In genomic region chr9:42844301-42844700, GRCm38 (mm10) we compare ENCODE assay signal across 25 mouse cellular contexts.
DNase-seq lines count a peak whose midpoint lies in the region; TF ChIP-seq lines count a peak whose summit lies in the region.
"Had no signal": no experiment of that assay in that cellular context is flagged by ENCODE, and none has a peak within 500 bp of the region (broad histone marks: within the 10 kb centered on the region; RNA-seq: fewer than 3 reads in every experiment).

No protein-coding gene starts in this region.

- intact Hi-C loops in left cerebral cortex, postnatal 4 days (cut with DNase I), result no loop called here
- intact Hi-C loops in left cerebral cortex, postnatal 25 days (cut with DNase I), result no loop called here

- no peak overlapping the region for H3K27ac ChIP-seq in thymus, adult 2 months (ENCODE audit: control insufficient read depth, insufficient read depth, low read length)
- H3K27ac ChIP-seq: embryonic facial prominence, embryonic 12.5 days; embryonic facial prominence, embryonic 15.5 days; gastrocnemius, adult 2 months; heart, embryonic 15.5 days; hindbrain, embryonic 10.5 days; hindbrain, embryonic 13.5 days had no signal

- no peaks in the 10 kb centered on the region for H3K36me3 ChIP-seq in thymus, adult 2 months (ENCODE audit: control insufficient read depth, insufficient read depth, low read length)
- H3K36me3 ChIP-seq: embryonic facial prominence, embryonic 12.5 days; embryonic facial prominence, embryonic 15.5 days; G1E; heart, embryonic 12.5 days; heart, embryonic 15.5 days; hindbrain, embryonic 10.5 days; hindbrain, embryonic 13.5 days had no signal

- no peak for TF ChIP-seq CTCF in thymus, adult 2 months (IDR thresholded peaks at IDR 0.05; ENCODE audit: borderline replicate concordance, control insufficient read depth, extremely low read depth, insufficient read depth, low read length, poor library complexity)
- no peak for TF ChIP-seq CTCF in lung, adult 2 months (IDR thresholded peaks at IDR 0.05; ENCODE audit: insufficient read depth, low read length)

- 93% methylated on average over 5 of the region's 5 CpGs for WGBS in thymus, adult 2 months
- WGBS in lung, adult 2 months, result 83% methylated on average over 5 of the region's 5 CpGs

- peak; percentile 60 for DNase-seq in left cerebral cortex, postnatal 4 days
- DNase-seq in left cerebral cortex, postnatal 25 days (ENCODE audit: low spot score in 2 of 2), result no peak
- DNase-seq in cerebellum, adult 8-10 months, result peak; percentile 23
- peak; percentile 73 to 85 for DNase-seq in cerebellum, postnatal 10 days
- peak; percentile 35 to 43 for DNase-seq in cerebellum, postnatal 36 days
- DNase-seq in thymus, postnatal 10 days (ENCODE audit: low spot score in 2 of 2), result no peak
- no peak for DNase-seq in thymus, adult 2 months
- no peak for DNase-seq in lung, adult 2 months
- DNase-seq: adrenal gland, postnatal 10 days; adrenal gland, postnatal 36 days; B cell, adult 2 months; forebrain, postnatal 0 days; gastrocnemius, adult 2 months; gastrocnemius, postnatal 14 days; heart, adult 18-20 months; heart, postnatal 10 days; heart, postnatal 36 days; kidney, adult 2 months had no signal

- no peak overlapping the region for H3K4me3 ChIP-seq in thymus, adult 2 months (ENCODE audit: control insufficient read depth, insufficient read depth, low read length)
- no peak overlapping the region for H3K4me3 ChIP-seq in lung, adult 2 months (replicated peaks; ENCODE audit: extremely low read depth, low read depth, low read length)
- H3K4me3 ChIP-seq: embryonic facial prominence, embryonic 12.5 days; embryonic facial prominence, embryonic 15.5 days; gastrocnemius, adult 2 months; heart, embryonic 12.5 days; heart, embryonic 15.5 days; hindbrain, embryonic 10.5 days; hindbrain, embryonic 13.5 days had no signal

- H3K4me1 ChIP-seq in thymus, adult 2 months (replicated peaks; ENCODE audit: control insufficient read depth, insufficient read depth, low read length), result peaks cover under 1% of the 10 kb centered on the region; the same call in 1 of the 2 replicates
- H3K4me1 ChIP-seq in lung, adult 2 months (ENCODE audit: control insufficient read depth, insufficient read depth, low read length), result no peaks in the 10 kb centered on the region
- H3K4me1 ChIP-seq: heart, embryonic 15.5 days had no signal

- no peak for TF ChIP-seq POLR2A in thymus, adult 2 months (IDR thresholded peaks at IDR 0.05; ENCODE audit: control insufficient read depth, extremely low read depth, insufficient read depth, low read length, poor library complexity)
- TF ChIP-seq POLR2A in lung, adult 2 months (IDR thresholded peaks at IDR 0.05; ENCODE audit: borderline replicate concordance, extremely low read depth, low read depth, low read length), result no peak

- H3K27me3 ChIP-seq in thymus, adult 2 months (ENCODE audit: control insufficient read depth, insufficient read depth, low read length), result no peaks in the 10 kb centered on the region
- H3K27me3 ChIP-seq: embryonic facial prominence, embryonic 12.5 days; embryonic facial prominence, embryonic 15.5 days; hindbrain, embryonic 13.5 days had no signal

Comparison
In these comparisons a context has a peak if more than half of its experiments do, and no peak if none do; other contexts are left out.
1. DNase-seq: peak in left cerebral cortex, postnatal 4 days (single experiment), cerebellum, adult 8-10 months (single experiment), cerebellum, postnatal 10 days (2 of 2) and cerebellum, postnatal 36 days (2 of 2); none in left cerebral cortex, postnatal 25 days (0 of 2), thymus, postnatal 10 days (0 of 2), thymus, adult 2 months (single experiment) and lung, adult 2 months (single experiment).